Mouse (Mus musculus): ENCODE measurements around the gene Ndufa11. TPM values are rescaled to one million over a fixed set of nuclear protein-coding genes. Genes with fewer than 3 reads are reported as not detected.

The Ndufa11 gene
- 100 to 1,000 TPM; 218 to 234 TPM for total RNA-seq (2021)
- long read RNA-seq, experiment 1, transcript Ndufa11-201 (4 exons, 545 nt), result major isoform, 105 of 121 reads
- long read RNA-seq, experiment 1, partial matches to known transcripts, result 3 of 121 reads
- long read RNA-seq, experiment 1, other reads (novel, unspliced or antisense), result 11 of 121 reads
- long read RNA-seq, experiment 2, transcript Ndufa11-201 (4 exons, 545 nt), result major isoform, 107 of 117 reads
- long read RNA-seq, experiment 2, partial matches to known transcripts, result 2 of 117 reads
- long read RNA-seq, experiment 2, other reads (novel, unspliced or antisense), result 4 of 117 reads

GRCm38 (mm10) chr17:56717363-56718058 lies at the start of gene Ndufa11, which contains the start of gene Vmac:
Ndufa11 (plus strand) TSS chr17:56717767.
Vmac (minus strand) TSS chr17:56718022.
- DNase-seq (ENCODE audit: low spot score in 2 of 2), result peak; percentile 92 to 94

DNA sequence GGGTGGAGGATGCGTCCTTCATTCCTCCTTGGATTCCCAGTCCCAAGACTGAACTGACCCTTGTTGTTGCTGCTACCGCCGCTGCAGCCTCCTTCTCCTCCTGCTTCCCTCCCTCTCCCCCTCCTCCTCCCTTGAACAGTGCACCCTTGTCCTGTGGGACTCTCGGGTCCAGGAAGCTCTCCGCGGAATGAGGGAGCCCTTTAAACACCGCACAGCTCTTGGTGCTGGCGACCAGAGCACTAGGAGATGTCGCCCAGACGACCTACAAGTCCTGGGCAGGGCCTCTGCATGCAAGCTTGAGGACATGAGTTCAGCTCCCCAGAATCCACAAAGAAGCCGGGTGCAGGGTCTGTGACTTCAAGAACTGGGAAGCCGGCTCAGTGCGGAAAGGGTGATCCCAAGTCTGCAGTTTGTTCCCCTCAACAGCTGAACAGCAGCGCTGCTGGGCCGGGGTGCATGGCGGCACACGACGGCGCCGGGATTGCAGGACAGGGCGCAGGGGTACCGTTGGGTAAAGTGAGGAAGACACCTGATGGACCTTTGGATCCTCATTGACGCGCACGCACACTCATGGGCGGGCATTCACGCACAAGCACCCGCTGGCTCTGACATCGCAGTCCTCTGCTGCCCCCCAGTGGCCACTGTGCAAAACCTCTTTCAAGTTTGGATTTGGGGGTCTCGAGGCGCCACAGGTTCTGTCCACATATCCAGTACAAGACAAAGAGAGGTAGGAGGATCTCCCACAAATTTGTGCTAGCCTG lies 49.0 kb upstream of the Ndufa11 start:
- peak; percentile 91 to 92 for DNase-seq (ENCODE audit: low spot score in 2 of 2)

- DNase-seq (ENCODE audit: low spot score in 2 of 2), result no peak
Measured at GRCm38 (mm10) chr17:56669766-56670165, 47.8 kb upstream of the Ndufa11 start.

DNA sequence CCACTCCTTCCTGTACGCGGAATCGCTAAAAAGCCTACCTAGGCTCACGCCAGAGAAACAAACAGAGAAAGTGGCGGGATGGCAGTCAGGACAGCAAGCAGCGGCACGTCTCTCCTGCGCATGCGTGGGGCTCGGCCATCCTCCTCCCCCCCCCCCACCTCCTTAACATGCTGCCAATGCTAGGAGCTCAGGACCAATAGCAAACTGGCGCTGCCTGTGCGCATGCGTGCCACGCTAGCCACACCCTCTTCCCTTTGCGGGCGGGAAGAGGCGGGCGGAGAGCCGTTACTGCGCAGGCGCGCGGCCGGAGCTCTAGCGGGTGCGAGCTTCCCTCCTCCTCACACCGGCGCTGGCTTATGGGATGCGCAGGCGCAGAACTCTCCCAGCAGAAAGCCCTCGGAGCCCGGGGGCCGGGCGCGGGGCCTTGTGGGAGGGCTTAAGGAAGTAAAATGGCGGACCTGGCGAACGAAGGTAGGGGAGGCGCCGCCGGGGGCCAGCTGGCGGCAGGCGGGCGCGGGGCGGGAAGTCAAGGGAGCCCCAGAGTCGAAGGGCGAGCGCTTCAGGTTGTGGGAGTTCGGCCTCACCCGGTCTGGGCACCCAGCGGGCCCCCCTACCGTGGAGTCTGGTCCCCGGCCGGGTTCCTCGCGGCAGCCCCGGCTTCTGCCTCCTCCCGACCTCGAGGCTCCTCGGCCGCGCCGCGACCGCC lies 44.5 kb upstream of the Ndufa11 start, which contains the start of gene Ranbp3:
Gene Ranbp3 (plus strand): TSS at position 354 of the 706 bp plus-strand sequence.
- DNase-seq (ENCODE audit: low spot score in 2 of 2), result peak; percentile 98 to 100

DNA sequence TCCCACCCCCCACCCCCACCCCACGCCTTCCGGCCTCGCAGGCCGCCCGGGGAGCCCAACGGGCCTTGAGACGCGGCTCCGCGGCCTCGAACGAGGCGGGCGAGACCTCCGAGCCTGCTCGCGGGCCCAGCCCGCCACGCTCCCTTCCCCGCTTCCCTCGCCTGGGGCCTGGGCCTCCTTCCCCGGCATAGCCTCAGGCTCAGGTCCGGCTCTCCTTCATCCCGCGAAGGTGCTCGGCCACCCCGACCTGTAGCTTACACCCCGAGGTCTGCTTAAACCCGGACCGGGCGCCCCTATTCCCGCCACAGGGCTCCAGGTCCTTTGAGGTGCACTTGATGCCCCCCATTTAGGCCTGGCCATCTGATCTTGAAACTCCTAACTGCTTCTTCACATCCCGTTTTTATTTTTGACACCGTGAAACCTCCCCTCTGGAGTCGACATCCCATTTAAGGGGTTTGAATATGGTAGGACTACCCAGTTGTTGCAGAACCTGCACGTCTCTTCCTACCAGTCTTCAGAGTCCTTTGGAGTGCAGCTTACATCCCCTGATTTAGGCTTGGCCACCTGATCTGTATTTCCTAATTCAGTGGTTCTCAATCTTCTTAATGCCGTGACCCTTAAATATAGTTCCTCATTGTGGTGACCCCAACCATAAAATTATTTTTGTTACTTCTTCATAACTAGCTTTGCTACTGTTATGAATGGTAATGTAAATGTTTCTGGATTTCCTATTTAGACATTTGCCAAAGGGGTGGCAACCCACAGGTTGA lies 43.7 kb upstream of the Ndufa11 start:
- DNase-seq (ENCODE audit: low spot score in 2 of 2), result no peak

- DNase-seq (ENCODE audit: low spot score in 2 of 2), result no peak
Measured at GRCm38 (mm10) chr17:56681791-56682190, 35.8 kb upstream of the Ndufa11 start.

- DNase-seq (ENCODE audit: low spot score in 2 of 2), result no peak
Measured at GRCm38 (mm10) chr17:56682880-56683279, 34.7 kb upstream of the Ndufa11 start.

DNA sequence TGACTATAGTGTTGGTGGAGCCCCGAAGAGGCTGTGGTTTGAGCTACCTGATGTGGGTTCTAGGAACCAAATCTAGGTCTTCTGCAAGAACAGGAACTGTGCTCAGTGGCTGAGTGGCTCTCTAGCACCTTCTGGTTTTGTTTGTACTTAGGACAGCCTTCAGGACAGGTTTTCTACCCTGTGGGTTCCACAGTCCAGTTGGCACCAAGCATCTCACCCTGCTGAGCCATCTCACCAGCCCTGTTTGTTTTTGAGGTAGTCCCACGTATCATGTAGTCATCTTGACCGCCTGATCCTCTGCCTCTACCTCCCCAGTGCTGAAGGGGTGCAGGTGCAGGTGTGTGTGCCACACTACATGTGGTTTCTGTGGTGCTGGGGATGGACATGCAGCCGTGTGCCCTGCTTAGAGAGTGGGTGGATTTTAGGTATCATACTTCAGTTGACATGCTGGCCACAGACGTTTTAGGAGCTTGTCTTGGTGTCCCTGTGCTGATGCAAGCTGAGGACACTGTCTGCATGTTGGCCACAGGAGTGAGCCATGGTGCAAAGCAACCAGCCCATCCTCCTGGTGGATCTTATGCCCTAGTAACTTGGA lies 33.9 kb upstream of the Ndufa11 start:
- no peak for DNase-seq (ENCODE audit: low spot score in 2 of 2)

DNA sequence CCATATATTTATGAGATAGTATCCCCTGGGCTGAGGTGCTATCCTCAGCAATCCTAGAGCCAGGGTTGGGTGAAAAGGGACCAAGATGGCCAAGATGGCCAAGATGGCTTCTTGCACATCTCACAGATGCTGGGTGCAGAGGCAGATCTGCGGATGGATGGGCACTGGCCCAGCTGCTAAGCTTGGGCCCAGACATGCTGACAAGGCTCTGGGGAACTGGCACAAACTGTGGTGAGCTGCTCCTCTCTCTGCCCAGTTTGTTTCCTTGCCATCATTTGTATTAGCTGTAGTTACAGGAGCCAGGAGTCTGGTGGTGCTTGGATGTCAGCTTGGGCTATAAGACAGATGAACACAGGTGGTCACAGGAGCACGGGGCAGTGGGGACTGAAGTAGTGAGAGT lies 32.9 kb upstream of the Ndufa11 start:
- no peak for DNase-seq (ENCODE audit: low spot score in 2 of 2)

- no peak for DNase-seq (ENCODE audit: low spot score in 2 of 2)
Measured at GRCm38 (mm10) chr17:56686801-56687200, 30.8 kb upstream of the Ndufa11 start.

DNA sequence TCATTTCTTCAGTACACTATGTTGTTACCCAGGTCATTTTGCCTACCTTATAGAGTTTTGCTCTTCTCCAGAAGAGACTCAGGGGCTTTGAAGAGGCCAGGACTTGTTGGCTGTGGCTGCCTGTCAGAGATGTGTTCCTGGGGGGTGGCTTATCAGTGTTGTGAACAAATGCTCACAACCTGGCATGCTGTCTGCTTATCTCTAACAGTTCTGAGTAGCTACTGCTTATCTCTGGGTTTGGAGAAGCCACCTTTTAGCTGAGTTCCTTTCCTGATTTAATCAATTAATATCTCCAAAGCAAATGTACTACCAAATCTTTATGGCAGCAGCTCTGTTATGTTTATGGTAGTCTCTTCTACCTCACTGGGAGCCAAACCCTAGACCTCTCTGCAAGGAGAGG lies 29.5 kb upstream of the Ndufa11 start:
- no peak for DNase-seq (ENCODE audit: low spot score in 2 of 2)

DNA sequence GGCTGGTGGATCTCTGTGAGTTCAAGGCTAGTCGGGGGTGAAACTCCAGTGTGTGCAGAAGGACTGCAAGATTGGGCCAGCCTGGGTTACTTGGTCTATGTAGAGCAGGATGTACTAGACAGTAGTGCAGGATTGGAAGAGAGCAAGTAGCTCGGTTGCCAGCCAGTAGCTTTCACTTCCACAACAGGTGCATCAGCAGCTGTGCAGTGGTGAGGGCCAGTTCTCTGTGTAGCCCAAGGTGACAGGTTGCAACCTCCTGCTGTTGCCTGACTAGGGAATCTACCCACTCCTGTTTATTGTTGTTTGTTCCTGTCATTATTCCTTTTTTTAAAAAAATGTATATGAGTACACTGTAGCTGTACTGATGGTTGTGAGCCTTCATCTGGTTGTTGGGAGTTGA lies 28.9 kb upstream of the Ndufa11 start:
- no peak for DNase-seq (ENCODE audit: low spot score in 2 of 2)

DNA sequence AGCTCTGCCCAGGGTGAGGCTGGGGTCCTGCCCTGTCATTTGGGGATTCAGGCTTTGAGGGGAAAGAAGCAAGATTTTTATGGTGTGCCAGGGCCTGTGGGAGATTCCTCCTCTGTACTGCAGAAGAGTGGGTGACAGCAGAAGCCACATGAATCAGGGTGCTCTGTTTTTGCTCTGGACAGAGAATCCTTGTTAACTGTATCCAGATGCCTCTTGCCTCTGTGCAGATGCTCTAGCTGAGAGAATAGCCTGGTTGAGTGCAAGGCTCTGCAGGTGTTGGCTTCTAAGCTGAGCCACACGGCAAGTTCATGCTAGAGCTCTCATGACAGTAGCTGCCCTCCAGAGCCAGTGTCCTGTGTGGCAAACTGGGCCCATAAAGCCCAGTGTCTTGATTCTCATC lies 24.2 kb upstream of the Ndufa11 start:
- DNase-seq (ENCODE audit: low spot score in 2 of 2), result no peak

DNA sequence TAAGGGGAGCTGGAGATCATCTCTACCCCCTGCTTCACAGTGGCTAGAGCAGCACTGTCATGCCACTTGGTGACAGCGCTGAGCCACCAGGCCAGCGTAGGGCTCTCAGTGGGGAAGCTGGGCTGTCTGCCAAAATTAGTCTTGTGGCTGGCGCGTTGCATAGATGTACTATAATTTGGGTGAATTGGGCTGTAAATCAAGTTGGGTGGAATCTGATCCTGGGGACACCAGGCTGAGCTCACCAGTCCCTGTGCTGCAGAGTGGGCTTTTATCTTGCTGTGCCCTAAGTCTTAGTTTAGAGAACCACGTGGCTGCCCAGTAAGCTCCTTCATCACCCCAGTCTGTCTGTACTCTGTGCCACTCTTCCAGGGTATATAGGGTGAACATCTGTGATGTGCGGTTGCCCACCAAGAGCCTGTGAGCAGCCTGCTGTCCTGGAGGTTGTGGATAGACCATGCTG lies 23.7 kb upstream of the Ndufa11 start:
- DNase-seq (ENCODE audit: low spot score in 2 of 2), result peak; percentile 60 to 71

DNA sequence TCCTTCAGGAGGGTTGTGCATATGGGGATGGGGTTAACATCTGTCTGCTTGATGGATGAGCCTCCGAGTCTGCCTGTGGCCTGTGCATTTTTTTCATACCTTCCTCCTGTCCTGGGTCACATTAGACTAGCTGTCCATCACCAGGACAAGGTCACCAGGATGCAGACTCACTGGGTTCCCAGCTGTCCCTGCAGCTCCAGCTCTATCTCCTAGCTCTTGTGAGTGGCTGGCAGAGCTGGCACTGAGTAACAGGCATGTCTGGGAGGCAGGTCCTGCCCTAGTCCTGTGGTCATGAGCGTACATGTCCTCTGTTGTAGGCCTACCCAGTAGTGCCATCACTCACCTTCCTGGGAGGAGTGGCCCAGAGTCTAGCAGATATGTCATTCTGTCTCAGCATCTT lies 17.1 kb upstream of the Ndufa11 start:
- no peak for DNase-seq (ENCODE audit: low spot score in 2 of 2)

GRCm38 (mm10) chr17:56703038-56703437 lies 14.5 kb upstream of the Ndufa11 start:
- DNase-seq (ENCODE audit: low spot score in 2 of 2), result no peak

DNA sequence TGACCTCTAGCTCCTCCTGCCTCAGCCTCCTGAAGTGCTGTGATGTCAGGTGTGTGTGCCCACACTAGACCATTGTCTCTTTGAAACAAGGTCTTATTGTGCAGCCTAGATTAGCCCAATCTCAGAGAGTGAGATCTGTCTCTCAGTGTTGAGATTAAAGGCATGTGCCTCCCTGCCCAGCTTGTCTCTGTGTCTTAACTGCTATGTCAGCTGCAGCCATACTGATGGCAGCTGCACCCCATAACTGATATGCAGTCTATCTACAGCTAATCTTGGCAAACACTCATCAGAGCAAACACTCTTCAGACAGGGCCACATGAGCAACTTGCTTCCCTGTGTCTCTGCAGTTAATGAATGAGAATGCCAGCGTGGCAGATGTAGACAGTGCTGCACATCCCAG lies 11.1 kb upstream of the Ndufa11 start:
- DNase-seq (ENCODE audit: low spot score in 2 of 2), result no peak

DNA sequence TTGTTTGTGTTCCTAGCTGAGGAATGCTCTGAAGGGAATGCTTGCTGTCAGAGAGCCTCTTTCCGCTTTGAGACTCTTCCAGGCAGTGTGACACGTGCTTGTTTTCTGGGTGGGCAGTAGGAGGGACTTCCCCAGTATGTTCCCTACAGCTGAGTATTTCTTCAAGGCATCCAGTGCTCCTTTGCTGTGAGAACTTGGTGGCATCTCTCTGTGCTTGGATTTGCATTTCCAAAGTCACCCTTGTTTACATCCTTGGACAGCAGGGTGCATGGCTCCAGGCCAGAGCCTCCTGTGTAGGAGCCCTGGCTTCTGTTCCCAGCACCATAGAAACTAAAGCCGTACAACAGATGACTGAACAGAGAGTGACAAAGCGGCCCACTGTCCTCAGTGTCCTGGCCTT lies 8.9 kb upstream of the Ndufa11 start:
- DNase-seq (ENCODE audit: low spot score in 2 of 2), result no peak

- DNase-seq (ENCODE audit: low spot score in 2 of 2), result no peak
Measured at GRCm38 (mm10) chr17:56709708-56710107, 7.9 kb upstream of the Ndufa11 start.

GRCm38 (mm10) chr17:56715360-56715759 lies 2.2 kb upstream of the Ndufa11 start:
- DNase-seq (ENCODE audit: low spot score in 2 of 2), result no peak
